Mouse (Mus musculus): ENCODE measurements around the gene Crispld2.

DNA sequence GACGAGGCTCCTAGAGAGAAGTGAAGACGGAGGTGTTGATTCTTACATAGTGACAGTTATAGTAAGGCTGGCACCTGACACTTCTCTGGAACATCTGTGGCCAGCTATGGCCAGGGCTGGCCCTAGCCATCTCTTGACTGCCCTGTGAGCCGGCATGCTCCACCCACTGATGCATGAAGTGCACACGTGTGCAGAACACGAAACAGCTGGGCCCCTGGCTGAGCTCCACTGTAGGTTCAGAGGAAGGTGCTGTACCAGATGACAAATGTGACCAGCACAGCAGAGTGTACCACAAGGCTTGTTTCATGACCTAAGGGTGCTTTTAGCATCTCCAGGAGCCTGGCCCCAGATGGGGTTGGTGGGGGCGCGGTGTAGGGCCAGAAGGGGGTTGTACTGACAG is 1.9 kb downstream of the Crispld2 start:
- TF ChIP-seq CTCF (IDR thresholded peaks at IDR 0.05; ENCODE audit: low read depth, low read length) (no peak), TAL1 (conservative IDR thresholded peaks at IDR 0.05; ENCODE audit: low read depth, low read length) (no peak), GATA1 (IDR thresholded peaks at IDR 0.05; ENCODE audit: borderline replicate concordance, low read length) (no peak), GATA2 (IDR thresholded peaks at IDR 0.05; ENCODE audit: borderline replicate concordance, low read depth, low read length) (no peak), POLR2AphosphoS5 (IDR thresholded peaks at IDR 0.05; ENCODE audit: insufficient replicate concordance, low read depth, low read length) (no peak)
